8 mouse cellular contexts compared by ENCODE assay signal in the genomic region with DNA sequence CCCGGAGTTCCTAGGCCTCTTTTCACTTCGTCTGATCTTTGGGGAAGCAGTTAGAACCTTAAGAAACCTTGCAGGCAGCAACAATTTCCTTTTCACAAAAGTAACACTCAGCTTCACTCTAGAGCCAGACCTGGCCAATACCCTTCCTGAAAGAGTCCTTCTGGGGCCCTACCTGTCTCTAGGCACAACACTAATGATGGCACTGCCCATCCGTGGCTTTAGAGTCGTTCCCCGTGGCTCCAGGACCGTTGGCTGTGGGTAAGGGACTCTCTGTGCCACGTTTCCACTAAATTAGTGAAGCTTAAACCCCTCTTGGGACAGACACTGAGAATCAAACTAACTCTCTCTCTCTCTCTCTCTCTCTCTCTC. TPM values are rescaled to one million over a fixed set of nuclear protein-coding genes. Genes with fewer than 3 reads are reported as not detected.
DNase-seq lines count a peak whose midpoint lies in the region; ATAC-seq lines count a peak whose summit lies in the region.

No protein-coding gene starts in this region.

- H3K9me3 ChIP-seq in lung, embryonic 16.5 days (ENCODE audit: control insufficient read depth, low read length): no peaks in the 10 kb centered on the region
- no peaks in the 10 kb centered on the region for H3K9me3 ChIP-seq in limb, embryonic 12.5 days
- no peaks in the 10 kb centered on the region for H3K9me3 ChIP-seq in stomach, embryonic 15.5 days

- no peak overlapping the region for H3K4me3 ChIP-seq in lung, embryonic 16.5 days (ENCODE audit: low read length)
- no peak overlapping the region for H3K4me3 ChIP-seq in limb, embryonic 12.5 days (replicated peaks)
- H3K4me3 ChIP-seq in stomach, embryonic 15.5 days (replicated peaks): no peak overlapping the region

- H3K9ac ChIP-seq in lung, embryonic 16.5 days (ENCODE audit: low read length): 0 out of 2 replicates have a peak overlapping the region, but pooled peaks have one; percentile 10
- H3K9ac ChIP-seq in limb, embryonic 12.5 days (replicated peaks): no peak overlapping the region
- H3K9ac ChIP-seq in stomach, embryonic 15.5 days: no peak overlapping the region

- ATAC-seq in lung, embryonic 16.5 days (ENCODE audit: low read depth): no peak
- no peak for ATAC-seq in limb, embryonic 12.5 days (ENCODE audit: insufficient number of reproducible peaks, insufficient read depth, low FRiP score, low TSS enrichment, low read depth)
- ATAC-seq in stomach, embryonic 15.5 days (ENCODE audit: insufficient read depth, low FRiP score, low read depth): no peak

- intact Hi-C loops in left cerebral cortex, postnatal 14 days (cut with DNase I): loop anchor here (5.0 to 10.0 kb wide), 3 partner anchors 99 to 882 kb away; no protein-coding TSS in a partner anchor

- H3K4me1 ChIP-seq in lung, embryonic 16.5 days (replicated peaks; ENCODE audit: control insufficient read depth, insufficient read depth, low read length): peaks cover 3% of the 10 kb centered on the region; the same call in 1 of the 2 replicates
- H3K4me1 ChIP-seq in limb, embryonic 12.5 days (replicated peaks): peaks cover 23% of the 10 kb centered on the region
- H3K4me1 ChIP-seq in stomach, embryonic 15.5 days: 0 out of 2 replicates have a peak, but pooled peaks cover 6% of the 10 kb centered on the region

- WGBS in lung, embryonic 16.5 days: 15% methylated on average over 7 of the region's 7 CpGs
- WGBS in limb, embryonic 12.5 days: 5% methylated on average over 7 of the region's 7 CpGs
- 18% methylated on average over 7 of the region's 7 CpGs for WGBS in stomach, embryonic 15.5 days

- no peaks in the 10 kb centered on the region for H3K36me3 ChIP-seq in lung, embryonic 16.5 days (ENCODE audit: control insufficient read depth, insufficient read depth, low read length)
- H3K36me3 ChIP-seq in limb, embryonic 12.5 days: no peaks in the 10 kb centered on the region
- no peaks in the 10 kb centered on the region for H3K36me3 ChIP-seq in stomach, embryonic 15.5 days

- peak; percentile 15 for DNase-seq in embryo, embryonic 9.5 days (ENCODE audit: extremely low spot score)
- DNase-seq in embryo, embryonic 10.5 days (ENCODE audit: low spot score): no peak
- DNase-seq in lung, adult 18-20 months: no peak
- DNase-seq in cerebellum, adult 11-12 months: no peak
- no peak for DNase-seq in left cerebral cortex, postnatal 14 days (ENCODE audit: low spot score in 2 of 2)

- H3K27me3 ChIP-seq in lung, embryonic 16.5 days (ENCODE audit: control insufficient read depth, insufficient read depth, low read depth, low read length): 0 out of 2 replicates have a peak, but pooled peaks cover 2% of the 10 kb centered on the region
- peaks cover 49% of the 10 kb centered on the region for H3K27me3 ChIP-seq in limb, embryonic 12.5 days
- H3K27me3 ChIP-seq in stomach, embryonic 15.5 days (replicated peaks): no peaks in the 10 kb centered on the region

- peak overlapping the region; percentile 96 for H3K4me2 ChIP-seq in lung, embryonic 16.5 days (ENCODE audit: low read depth, low read length)
- peak overlapping the region; percentile 96 for H3K4me2 ChIP-seq in limb, embryonic 12.5 days
- H3K4me2 ChIP-seq in stomach, embryonic 15.5 days: peak overlapping the region; percentile 96

- no peak overlapping the region for H3K27ac ChIP-seq in lung, embryonic 16.5 days (ENCODE audit: low read length)
- H3K27ac ChIP-seq in limb, embryonic 12.5 days: no peak overlapping the region
- no peak overlapping the region for H3K27ac ChIP-seq in stomach, embryonic 15.5 days

RNA-seq across cellular contexts. Expression of gene Samd5, which starts 1.4 kb away (rescaled TPM):
- 7.6 and 8.9 TPM in 2 replicates for polyA plus RNA-seq in lung, embryonic 16.5 days (2015; fragmentation: Nextera tagmentation; extraction: Ambion mirVana)
- 2.9 and 4.7 TPM in 2 replicates for polyA plus RNA-seq in limb, embryonic 12.5 days (2016; fragmentation: Nextera tagmentation; extraction: Ambion mirVana)
- polyA plus RNA-seq in stomach, embryonic 15.5 days (2015; fragmentation: Nextera tagmentation; extraction: Ambion mirVana): 8.1 and 8.4 TPM in 2 replicates
- total RNA-seq in left cerebral cortex, postnatal 14 days (2021): 10 to 100 TPM; 12.4 to 14.4 TPM
